Mouse (Mus musculus) neural tube, embryonic 13.5 days (tissue): Measurements from ENCODE around the gene P2rx1. TPM values are rescaled to one million over a fixed set of nuclear protein-coding genes. Genes with fewer than 3 reads are reported as not detected.
A peak's percentile ranks its signal among the peaks of the same experiment; 100 is the strongest.

Experiments
- ATAC-seq: fragments of 200-750 bp; cut with Nextera tagmentation; 2 replicates; pipeline ENCODE4 v1.8.0; 2017; ENCODE audit warnings: low read depth, mild to moderate bottlenecking, moderate TSS enrichment, moderate library complexity
- H3K27ac ChIP-seq: fragments of 300-500 bp; sonication (generic); replicated peaks from 2 replicates; pipeline ENCODE4 v1.5.1; 2015; ENCODE audit warnings: moderate library complexity, mild to moderate bottlenecking, inconsistent platforms
- H3K27me3 ChIP-seq: fragments of 300-500 bp; sonication (generic); 2 replicates; pipeline ENCODE4 v1.6.1; 2015; ENCODE audit warnings: mild to moderate bottlenecking, inconsistent platforms
- H3K36me3 ChIP-seq: fragments of 300-500 bp; sonication (generic); 2 replicates; pipeline ENCODE4 v1.6.1; 2015; ENCODE audit warnings: mild to moderate bottlenecking, inconsistent platforms
- H3K4me1 ChIP-seq: fragments of 300-500 bp; sonication (generic); replicated peaks from 2 replicates; pipeline ENCODE4 v1.6.1; 2015; ENCODE audit warnings: inconsistent platforms
- H3K4me2 ChIP-seq: fragments of 300-500 bp; sonication (generic); 2 replicates; pipeline ENCODE4 v1.6.1; 2015; ENCODE audit warnings: inconsistent platforms, mild to moderate bottlenecking, moderate library complexity
- H3K4me3 ChIP-seq: fragments of 300-500 bp; sonication (generic); 2 replicates; pipeline ENCODE4 v1.5.1; 2015; ENCODE audit warnings: mild to moderate bottlenecking, inconsistent platforms
- H3K9ac ChIP-seq: fragments of 300-500 bp; sonication (generic); 2 replicates; pipeline ENCODE4 v1.6.1; 2015; ENCODE audit warnings: moderate library complexity, mild to moderate bottlenecking, inconsistent platforms
- H3K9me3 ChIP-seq: fragments of 300-500 bp; sonication (generic); 2 replicates; pipeline ENCODE4 v1.6.1; 2016; ENCODE audit warnings: inconsistent platforms
- WGBS: fragments of 180-500 bp; shearing (Covaris S2); methylation state at CpG from one replicate; pipeline ENCODE4 v1.1.7; 2015; 5-methylcytosine and 5-hydroxymethylcytosine counted together
- polyA plus RNA-seq: library from polyadenylated mRNA; unstranded; fragments of >200 nt; fragmentation: Nextera tagmentation; extraction: Ambion mirVana; gene quantifications from 2 replicates; pipeline ENCODE4 v1.2.1, GENCODE M21; 2015

The P2rx1 gene
- polyA plus RNA-seq, 1 experiment from 2014 or later, result 0.38 TPM

- Histone ChIP-seq H3K27ac (peak overlapping the region; percentile 84), H3K27me3 (no peaks in the 10 kb centered on the region), H3K4me3 (peak overlapping the region; percentile 30; the same call in 1 of the 2 replicates), H3K36me3 (peaks cover 20% of the 10 kb centered on the region; the same call in 1 of the 2 replicates), H3K4me1 (peaks cover 18% of the 10 kb centered on the region), H3K9ac (peak overlapping the region; percentile 61), H3K4me2 (peak overlapping the region; percentile 62), H3K9me3 (no peaks in the 10 kb centered on the region)
- WGBS, result 51% methylated on average over 5 of the region's 5 CpGs
- no peak for ATAC-seq
These were observed 32.6 kb downstream of the P2rx1 start for GRCm38 (mm10) chr11:73031536-73031935.

DNA sequence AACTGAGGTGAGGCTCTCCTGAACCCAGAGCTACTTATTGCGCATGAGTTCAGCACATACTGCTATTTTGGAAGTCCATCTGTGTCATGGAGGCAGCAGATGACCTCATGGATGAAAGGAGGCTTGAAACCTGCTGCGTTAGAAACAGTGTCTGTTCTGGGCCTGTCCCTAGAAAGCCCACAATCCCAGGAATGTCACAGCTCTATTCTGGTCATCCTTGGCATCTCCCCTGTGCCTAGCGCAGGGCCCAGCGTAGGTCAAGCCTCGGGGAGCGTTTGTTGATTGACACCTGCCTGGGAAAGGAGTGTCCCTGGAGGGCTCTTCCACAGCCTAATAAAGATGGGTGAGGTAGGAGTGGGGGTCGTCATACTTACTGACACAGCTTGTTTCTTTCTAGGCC, 37.2 kb downstream of the P2rx1 start:
- WGBS, result 80% methylated on average over 7 of the region's 7 CpGs
- Histone ChIP-seq H3K9me3 (no peaks in the 10 kb centered on the region), H3K27me3 (no peaks in the 10 kb centered on the region), H3K9ac (no peak overlapping the region), H3K27ac (0 out of 2 replicates have a peak overlapping the region, but pooled peaks have one; percentile 28), H3K4me2 (no peak overlapping the region), H3K36me3 (peaks cover 41% of the 10 kb centered on the region), H3K4me1 (peaks cover 26% of the 10 kb centered on the region), H3K4me3 (no peak overlapping the region)
- ATAC-seq, result no peak

DNA sequence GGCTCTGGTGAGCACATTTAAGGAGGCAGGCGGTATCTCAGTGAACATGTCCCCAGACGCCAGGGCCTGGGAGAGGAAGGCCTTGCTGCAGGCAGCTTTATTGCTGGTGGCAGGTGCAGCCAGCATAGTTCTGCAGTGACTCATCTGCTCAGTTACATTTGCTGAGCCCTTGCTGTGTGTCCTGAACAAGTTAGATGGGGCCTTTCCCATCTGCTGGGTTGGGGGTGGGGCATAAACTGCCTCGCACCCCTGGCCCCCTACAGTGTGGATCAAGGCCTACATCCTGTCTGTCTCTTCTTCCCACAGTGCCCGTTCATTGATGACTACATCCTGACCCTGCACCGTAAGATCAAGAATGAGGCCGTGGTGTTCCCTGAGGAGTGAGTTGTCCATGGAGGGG, 38.0 kb downstream of the P2rx1 start:
- no peak overlapping the region for H3K4me3 ChIP-seq
- ATAC-seq, result peak; percentile 34; the same call in 1 of the 2 replicates
- H3K9me3 ChIP-seq, result no peaks in the 10 kb centered on the region
- WGBS, result 20% methylated on average over 6 of the region's 6 CpGs
- no peaks in the 10 kb centered on the region for H3K27me3 ChIP-seq
- H3K9ac ChIP-seq, result no peak overlapping the region
- H3K27ac ChIP-seq, result peak overlapping the region; percentile 28; the same call in 1 of the 2 replicates
- H3K4me2 ChIP-seq, result no peak overlapping the region
- H3K36me3 ChIP-seq, result peaks cover 48% of the 10 kb centered on the region
- H3K4me1 ChIP-seq, result peaks cover 18% of the 10 kb centered on the region

- no peaks in the 10 kb centered on the region for H3K27me3 ChIP-seq
- no peaks in the 10 kb centered on the region for H3K9me3 ChIP-seq
- H3K27ac ChIP-seq, result no peak overlapping the region
- WGBS, result 87% methylated on average over 3 of the region's 3 CpGs
- no peak for ATAC-seq
- H3K4me3 ChIP-seq, result no peak overlapping the region
- peaks cover 15% of the 10 kb centered on the region for H3K4me1 ChIP-seq
- no peak overlapping the region for H3K9ac ChIP-seq
- H3K4me2 ChIP-seq, result no peak overlapping the region
- peaks cover 48% of the 10 kb centered on the region for H3K36me3 ChIP-seq
These were observed 38.8 kb downstream of the P2rx1 start for GRCm38 (mm10) chr11:73037691-73038090.

GRCm38 (mm10) chr11:73039102-73039799, 40.3 kb downstream of the P2rx1 start:
- WGBS, result 60% methylated on average over 9 of the region's 9 CpGs
- no peak overlapping the region for H3K9ac ChIP-seq

GRCm38 (mm10) chr11:73044229-73044755, 45.4 kb downstream of the P2rx1 start:
- ATAC-seq, result no peak
- no peak overlapping the region for H3K4me3 ChIP-seq
- H3K27ac ChIP-seq, result no peak overlapping the region
- H3K27me3 ChIP-seq, result no peaks in the 10 kb centered on the region
- H3K9ac ChIP-seq, result no peak overlapping the region
- H3K9me3 ChIP-seq, result no peaks in the 10 kb centered on the region
- no peak overlapping the region for H3K4me2 ChIP-seq
- WGBS, result 61% methylated on average over 6 of the region's 6 CpGs
- H3K4me1 ChIP-seq, result peaks cover 10% of the 10 kb centered on the region
- H3K36me3 ChIP-seq, result peaks cover 16% of the 10 kb centered on the region

More at GRCm38 (mm10) chr11:73039102-73039799, 40.3 kb downstream of the P2rx1 start:
- Histone ChIP-seq H3K9me3 (no peaks in the 10 kb centered on the region), H3K27me3 (no peaks in the 10 kb centered on the region), H3K27ac (no peak overlapping the region), H3K4me1 (peaks cover 15% of the 10 kb centered on the region), H3K4me3 (no peak overlapping the region), H3K36me3 (peaks cover 43% of the 10 kb centered on the region), H3K4me2 (no peak overlapping the region)
- 0 out of 2 replicates have a peak, but pooled peaks have one; percentile 40 for ATAC-seq

DNA sequence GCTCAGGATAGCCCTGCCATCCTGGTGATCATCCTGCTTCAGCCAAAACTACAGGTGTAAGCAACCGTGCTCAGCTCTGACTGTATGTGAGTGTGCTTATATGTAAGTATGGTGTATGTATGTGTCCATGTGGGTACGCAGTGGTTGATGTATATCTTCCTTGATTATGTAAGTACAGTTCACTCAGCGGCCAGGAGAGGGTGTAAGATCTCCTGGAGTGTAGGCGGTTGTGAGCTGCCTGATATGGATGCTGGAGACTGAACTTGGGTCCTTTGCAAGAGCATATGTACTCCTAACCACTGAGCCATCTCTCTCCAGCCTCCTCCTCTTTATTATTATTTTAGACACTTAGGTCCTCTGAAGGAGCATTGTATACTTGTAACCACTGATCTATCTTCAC, 45.9 kb downstream of the P2rx1 start:
- WGBS, result 78% methylated on average over 4 of the region's 4 CpGs
- Histone ChIP-seq H3K27me3 (no peaks in the 10 kb centered on the region), H3K36me3 (peaks cover 16% of the 10 kb centered on the region), H3K4me1 (peaks cover 15% of the 10 kb centered on the region), H3K4me2 (no peak overlapping the region), H3K9ac (no peak overlapping the region), H3K27ac (no peak overlapping the region), H3K4me3 (no peak overlapping the region), H3K9me3 (no peaks in the 10 kb centered on the region)
- ATAC-seq, result no peak

GRCm38 (mm10) chr11:73047542-73047996, 48.7 kb downstream of the P2rx1 start, which contains the start of gene Ncbp3:
Ncbp3 (plus strand) TSS chr11:73047783.
- peak; percentile 94 for ATAC-seq
- Histone ChIP-seq H3K4me1 (peaks cover 17% of the 10 kb centered on the region), H3K9ac (peak within 1 kb of the TSS; percentile 95), H3K27ac (peak within 1 kb of the TSS; percentile 93), H3K9me3 (no peaks in the 10 kb centered on the region), H3K4me3 (peak within 1 kb of the TSS; percentile 93), H3K27me3 (no peaks in the 10 kb centered on the region), H3K4me2 (peak within 1 kb of the TSS; percentile 87), H3K36me3 (peaks cover 20% of the 10 kb centered on the region)
- WGBS, result under 1% methylated on average over 39 of the region's 39 CpGs

- Histone ChIP-seq H3K4me1 (peaks cover 17% of the 10 kb centered on the region), H3K9me3 (no peaks in the 10 kb centered on the region), H3K9ac (peak overlapping the region; percentile 95), H3K27me3 (no peaks in the 10 kb centered on the region), H3K4me3 (peak overlapping the region; percentile 93), H3K36me3 (peaks cover 25% of the 10 kb centered on the region), H3K4me2 (peak overlapping the region; percentile 87), H3K27ac (peak overlapping the region; percentile 93)
- peak; percentile 71 for ATAC-seq
- 1% methylated on average over 54 of the region's 55 CpGs for WGBS
These were observed 49.4 kb downstream of the P2rx1 start for GRCm38 (mm10) chr11:73048030-73048876.

DNA sequence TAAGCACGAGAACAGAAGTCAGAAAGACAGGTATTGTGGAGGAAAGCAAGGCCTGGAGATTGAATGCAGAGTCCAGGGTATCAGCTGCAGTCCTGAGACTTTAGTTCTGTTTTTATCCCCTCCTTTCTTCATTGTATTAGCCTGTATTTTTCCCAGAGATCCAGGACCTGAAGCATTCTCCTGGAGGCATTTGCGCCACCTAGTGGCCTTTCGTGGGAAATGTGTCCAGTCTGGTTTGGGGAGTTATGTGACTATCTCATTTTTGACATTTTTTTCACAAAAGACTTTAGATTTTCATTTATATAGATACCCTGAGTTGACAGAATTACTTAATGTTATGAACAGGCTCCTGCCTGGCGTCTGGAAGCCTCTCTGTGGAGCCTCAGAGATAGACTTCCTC, 50.4 kb downstream of the P2rx1 start:
- Histone ChIP-seq H3K36me3 (peaks cover 36% of the 10 kb centered on the region), H3K9me3 (no peaks in the 10 kb centered on the region), H3K9ac (peak overlapping the region; percentile 95), H3K4me2 (peak overlapping the region; percentile 87), H3K27ac (peak overlapping the region; percentile 62), H3K27me3 (no peaks in the 10 kb centered on the region), H3K4me1 (peaks cover 17% of the 10 kb centered on the region), H3K4me3 (peak overlapping the region; percentile 93)
- no peak for ATAC-seq
- WGBS, result 9% methylated on average over 4 of the region's 4 CpGs

- WGBS, result 92% methylated on average over 1 of the region's 1 CpGs
- no peak overlapping the region for H3K27ac ChIP-seq
- ATAC-seq, result no peak
- H3K9me3 ChIP-seq, result no peaks in the 10 kb centered on the region
- no peaks in the 10 kb centered on the region for H3K27me3 ChIP-seq
- no peak overlapping the region for H3K4me2 ChIP-seq
- peaks cover 69% of the 10 kb centered on the region for H3K36me3 ChIP-seq
- H3K4me3 ChIP-seq, result no peak overlapping the region
- peaks cover 17% of the 10 kb centered on the region for H3K4me1 ChIP-seq
- H3K9ac ChIP-seq, result no peak overlapping the region
These were observed 53.9 kb downstream of the P2rx1 start for GRCm38 (mm10) chr11:73052795-73053194.

DNA sequence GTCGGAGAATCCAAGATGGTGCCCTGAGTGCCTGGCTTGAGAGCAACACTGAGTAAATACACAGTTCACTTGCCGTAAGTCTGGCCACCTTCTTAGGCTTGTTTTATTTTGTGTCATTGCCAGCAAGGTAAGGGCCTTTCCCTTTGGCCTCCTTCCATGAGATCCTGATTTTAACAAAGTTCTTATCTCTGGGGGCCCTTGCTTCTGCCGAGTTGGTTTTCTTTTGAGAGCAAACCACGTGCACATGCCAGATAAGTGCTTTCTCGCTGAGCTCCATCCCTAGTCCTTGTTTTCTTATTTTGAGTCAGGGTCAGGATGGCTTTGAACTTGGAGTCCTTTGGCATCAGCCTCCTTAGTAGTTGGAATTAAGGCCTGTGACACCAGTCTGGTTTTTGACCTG, 58.8 kb downstream of the P2rx1 start:
- Histone ChIP-seq H3K27ac (no peak overlapping the region), H3K27me3 (no peaks in the 10 kb centered on the region), H3K36me3 (peaks cover 83% of the 10 kb centered on the region), H3K4me1 (no peaks in the 10 kb centered on the region), H3K9ac (no peak overlapping the region), H3K4me3 (no peak overlapping the region), H3K9me3 (no peaks in the 10 kb centered on the region), H3K4me2 (no peak overlapping the region)
- WGBS, result 91% methylated on average over 5 of the region's 5 CpGs
- ATAC-seq, result no peak
